Mouse (Mus musculus) erythroblast, embryonic 14.5 days (primary cell): ENCODE measurements around the gene Thra.

Experiments used
- GATA1 ChIP-seq: IDR thresholded peaks from 2 replicates; pipeline ENCODE4 v1.6.1; 2012; ENCODE audit warnings: low read length, inconsistent platforms, mixed read lengths
- TAL1 ChIP-seq: IDR thresholded peaks from 3 replicates; pipeline ENCODE4 v1.6.1; 2012; ENCODE audit warnings: low read length, inconsistent platforms, mixed read lengths

DNA sequence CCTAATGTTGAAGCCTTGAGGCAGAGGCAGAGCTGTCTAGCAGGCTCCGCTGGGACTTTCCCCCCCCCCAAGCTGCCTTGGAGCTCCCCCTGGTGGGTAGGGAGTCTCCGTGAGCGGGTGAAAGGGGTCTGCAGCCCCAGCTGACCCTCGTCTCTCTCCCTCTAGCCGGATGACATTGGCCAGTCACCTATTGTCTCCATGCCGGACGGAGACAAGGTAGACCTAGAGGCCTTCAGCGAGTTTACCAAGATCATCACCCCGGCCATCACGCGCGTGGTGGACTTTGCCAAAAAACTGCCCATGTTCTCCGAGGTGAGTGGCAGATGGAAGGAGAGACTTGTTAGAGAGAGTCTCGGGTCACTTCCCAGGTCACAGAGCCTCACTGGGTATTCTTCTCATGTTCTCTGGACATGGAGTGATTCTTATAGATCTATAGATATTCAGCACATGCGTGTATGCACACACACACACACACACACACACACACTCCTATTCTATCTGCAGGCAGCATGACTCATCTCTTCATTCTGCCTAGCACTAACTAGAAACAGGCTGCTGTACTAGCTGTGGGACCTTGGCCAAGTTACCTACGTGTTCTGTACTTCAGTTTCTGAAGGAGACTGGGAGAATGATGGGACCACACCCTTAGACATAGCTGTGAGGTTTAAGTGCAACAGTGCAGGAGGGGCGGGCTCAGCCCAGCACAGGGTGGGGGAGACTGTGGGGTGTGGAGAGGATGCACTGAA, 22.5 kb downstream of the Thra start:
- TF ChIP-seq GATA1 (no peak), TAL1 (no peak)
